Mouse (Mus musculus) regulatory T cell (primary cell): ENCODE data around the gene 1700113H08Rik.

Experiments used
- in situ Hi-C: fragments of 300-600 bp; cut with MboI, MseI; formaldehyde crosslinking; loops from one replicate; pipeline ENCODE4 v1.15.1; 2025; ENCODE audit warnings: high pct_unique_total_duplicates

Gene 1700113H08Rik

DNA sequence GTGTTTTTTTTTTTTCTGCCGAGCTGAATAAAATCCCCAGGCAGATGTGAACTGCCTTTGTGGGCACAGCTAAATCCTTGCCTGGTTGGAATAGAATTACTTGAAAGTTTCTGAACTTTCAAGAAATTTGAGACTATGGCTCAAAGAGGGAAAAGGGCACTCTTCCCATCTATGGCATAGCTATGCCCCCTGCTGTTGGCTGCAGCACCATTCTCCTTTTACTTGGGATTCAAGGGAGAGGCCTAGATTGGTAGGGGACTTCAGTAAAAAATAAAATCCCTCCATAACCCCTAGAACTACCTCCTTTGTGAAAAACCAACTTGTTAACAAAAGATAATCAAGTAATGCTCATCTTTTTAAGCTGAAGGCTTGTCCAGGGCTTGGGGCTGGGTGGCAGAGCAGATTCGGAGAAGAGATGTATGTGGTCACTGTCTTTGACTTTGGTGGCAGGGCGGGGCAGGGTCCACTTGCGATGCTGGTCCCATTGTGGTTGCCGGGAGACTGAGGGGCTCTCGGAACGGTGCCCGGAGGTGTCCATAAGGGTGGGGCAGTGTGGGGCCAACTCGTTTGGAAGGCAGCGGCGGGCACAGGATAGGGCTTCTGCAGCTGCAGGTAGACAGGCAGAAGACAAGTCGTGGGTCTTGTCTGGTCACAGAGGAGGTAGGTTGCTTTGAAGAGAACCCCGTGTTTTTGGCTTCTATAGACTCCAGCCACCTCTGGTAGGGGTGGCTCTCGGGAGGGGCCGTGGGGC, at the start of gene 1700113H08Rik:
TSS of gene 1700113H08Rik (plus strand) at position 546 of the 751 bp plus-strand sequence.
- in situ Hi-C loops = no loop called here

DNA sequence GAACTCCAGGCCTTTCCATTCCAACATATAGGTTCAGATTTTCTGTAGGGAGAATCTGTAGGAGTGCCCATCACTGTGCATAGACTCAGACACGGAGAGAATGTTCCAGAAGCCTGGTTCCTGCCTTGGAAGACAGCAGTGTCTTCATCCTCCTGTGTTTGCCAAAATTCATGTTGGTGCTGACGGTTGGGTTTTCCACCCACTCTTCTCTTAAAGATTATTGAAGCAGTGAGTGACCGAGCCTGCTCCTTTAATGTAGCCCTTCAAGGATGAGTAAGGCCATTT, 49.7 kb upstream of the 1700113H08Rik start:
- in situ Hi-C loops = no loop called here

DNA sequence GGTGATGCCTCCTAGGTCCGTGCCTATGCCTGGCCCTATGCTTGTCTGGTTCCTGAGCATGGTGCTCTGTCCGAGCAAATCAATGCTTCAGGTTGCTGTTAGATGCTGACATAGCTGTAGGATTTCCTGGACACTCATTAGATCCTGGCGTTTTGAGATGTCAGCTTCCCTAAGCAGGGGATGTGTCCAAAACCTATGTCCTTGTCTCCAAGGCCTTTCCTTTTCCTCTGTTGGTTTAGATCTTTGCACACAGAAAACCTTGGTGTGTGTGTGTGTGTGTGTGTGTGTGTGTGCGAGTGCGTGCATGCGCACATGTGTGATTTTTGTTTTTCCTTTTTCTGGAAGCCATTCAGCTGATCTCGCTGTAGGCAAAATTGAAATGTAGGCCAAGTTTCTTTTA, 45.8 kb upstream of the 1700113H08Rik start:
- in situ Hi-C loops = loop anchor here (5.0 kb wide), 1 partner anchor 495 kb away; no protein-coding TSS in a partner anchor

DNA sequence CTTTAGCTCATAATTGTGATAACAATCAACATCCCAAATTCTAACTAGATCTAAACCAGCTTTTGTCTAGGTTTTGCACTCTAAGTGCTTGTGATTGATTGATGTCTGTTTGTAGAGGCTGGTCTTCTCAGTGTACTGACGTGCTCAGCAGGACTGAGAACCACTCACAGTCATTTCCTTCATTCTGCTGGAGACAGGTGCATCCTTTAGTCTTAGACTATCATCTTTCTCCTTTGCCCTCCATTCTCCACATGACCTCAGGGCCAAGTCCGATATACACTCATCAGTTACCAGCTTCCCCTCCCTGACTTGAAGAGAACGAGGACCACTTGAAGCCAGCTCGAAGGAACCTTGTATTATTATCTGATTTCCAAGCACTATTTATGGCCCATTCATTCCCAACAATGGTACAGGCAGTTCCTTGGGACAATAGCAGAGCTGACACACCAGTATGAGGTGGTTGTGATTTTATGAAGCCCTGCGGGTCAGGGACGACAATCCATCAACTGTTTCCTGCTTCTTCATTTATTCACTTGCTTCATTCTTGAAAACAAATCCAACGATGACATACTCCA, 43.4 kb upstream of the 1700113H08Rik start:
- in situ Hi-C loops = loop anchor here (5.0 kb wide), 1 partner anchor 493 kb away; no protein-coding TSS in a partner anchor

DNA sequence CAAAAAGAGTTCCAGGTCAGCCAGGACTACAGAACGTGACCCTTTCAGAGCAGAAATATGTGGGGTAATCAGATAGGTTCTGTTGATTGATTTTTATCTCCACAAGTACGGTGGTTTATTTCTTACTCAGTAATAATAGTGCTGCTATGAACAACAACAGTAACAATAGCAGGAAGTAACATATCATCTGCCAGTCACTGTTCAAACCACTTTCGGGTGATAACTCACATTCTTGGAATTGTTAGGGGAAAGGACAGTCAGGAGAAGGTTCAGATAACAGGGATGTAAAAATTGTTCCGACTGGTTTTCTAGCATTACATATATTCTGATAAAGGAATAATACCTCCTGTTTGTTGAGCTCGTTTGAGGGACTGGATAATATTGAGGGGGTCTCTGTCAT, 42.4 kb upstream of the 1700113H08Rik start:
- in situ Hi-C loops = no loop called here

DNA sequence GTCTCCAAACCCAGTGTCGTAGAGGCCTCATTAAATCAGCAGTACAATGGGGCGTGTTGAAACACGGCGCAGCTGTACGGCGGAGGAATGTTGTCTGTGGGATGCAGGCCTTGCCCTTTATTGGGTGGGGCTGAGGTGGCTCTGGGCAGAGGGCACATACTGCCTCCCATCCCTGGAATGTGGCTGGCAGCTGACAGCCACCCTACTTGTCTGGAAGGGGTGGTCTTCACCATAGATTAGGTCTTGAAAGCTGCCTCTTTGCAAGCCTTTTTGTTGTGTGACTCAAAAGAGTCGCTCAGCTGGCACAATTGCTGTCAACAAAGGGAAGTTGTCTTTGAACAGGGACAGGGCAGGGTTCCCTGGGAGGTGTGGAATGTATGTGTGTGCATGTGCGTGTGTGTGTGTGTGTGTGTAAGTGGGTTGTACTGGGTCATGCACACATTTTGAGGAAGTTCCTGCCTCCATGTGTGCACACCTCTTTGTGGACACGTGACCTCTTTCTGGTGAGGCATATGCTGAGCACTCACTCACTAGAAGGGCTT, 41.6 kb upstream of the 1700113H08Rik start:
- in situ Hi-C loops = no loop called here

DNA sequence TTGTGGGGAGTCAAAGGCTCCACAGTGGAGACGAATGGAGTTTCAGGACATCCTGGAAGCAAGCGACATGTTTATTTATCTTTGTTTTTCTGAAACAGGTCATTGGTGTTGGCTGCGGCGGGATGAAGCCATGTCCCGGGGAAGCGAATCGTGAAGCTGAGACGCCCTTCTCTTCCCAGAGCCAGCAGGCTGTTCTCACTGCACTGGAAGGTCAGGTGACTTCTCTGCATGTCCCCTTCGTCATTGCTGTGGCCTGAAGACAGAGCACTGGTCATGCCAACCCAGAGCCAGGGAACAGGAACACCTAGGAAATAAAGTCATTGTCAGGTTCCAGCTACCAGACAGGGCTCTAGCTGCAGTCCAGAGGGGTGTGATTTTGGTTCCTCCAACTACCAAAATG, 39.0 kb upstream of the 1700113H08Rik start:
- in situ Hi-C loops = no loop called here

DNA sequence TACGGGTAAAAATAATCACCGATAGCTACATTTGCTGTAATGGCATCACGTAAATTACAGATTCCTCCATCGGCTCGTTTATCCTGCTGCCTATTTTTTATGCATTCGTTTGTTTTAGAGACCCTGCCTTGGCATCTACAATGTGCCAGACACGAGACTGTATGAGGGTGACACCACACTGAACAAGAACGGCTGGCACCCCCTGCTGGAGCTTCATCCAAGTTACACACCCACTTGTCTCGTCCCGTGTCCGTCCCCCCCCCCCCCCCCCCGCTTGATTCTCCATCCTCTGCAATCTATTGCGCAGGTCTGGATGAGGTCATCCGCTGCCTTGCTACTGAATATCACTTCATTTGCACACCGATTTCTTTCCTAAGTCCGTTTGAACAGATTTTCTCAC, 37.1 kb upstream of the 1700113H08Rik start:
- in situ Hi-C loops = no loop called here

DNA sequence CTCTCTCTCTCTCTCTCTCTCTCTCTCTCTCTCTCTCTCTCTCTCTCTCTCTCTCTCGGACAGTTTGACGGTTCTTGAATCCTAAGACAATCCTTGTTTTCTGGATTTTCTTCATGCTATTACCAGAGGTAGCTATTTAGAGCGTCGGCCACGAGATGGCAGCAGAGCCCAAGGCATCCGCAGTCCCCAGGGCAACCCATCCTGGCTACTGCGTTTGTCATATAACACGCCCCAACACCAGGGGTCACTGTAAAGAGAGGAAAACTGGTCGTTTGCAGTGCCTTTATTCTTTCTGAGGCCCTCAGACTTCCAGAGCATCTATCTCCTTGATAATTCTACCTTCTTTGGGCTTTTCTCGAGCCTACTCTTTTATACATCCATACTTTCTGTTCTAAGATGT, 33.0 kb upstream of the 1700113H08Rik start:
- in situ Hi-C loops = loop anchor here (25.0 kb wide), 1 partner anchor 1287 kb away; no protein-coding TSS in a partner anchor

DNA sequence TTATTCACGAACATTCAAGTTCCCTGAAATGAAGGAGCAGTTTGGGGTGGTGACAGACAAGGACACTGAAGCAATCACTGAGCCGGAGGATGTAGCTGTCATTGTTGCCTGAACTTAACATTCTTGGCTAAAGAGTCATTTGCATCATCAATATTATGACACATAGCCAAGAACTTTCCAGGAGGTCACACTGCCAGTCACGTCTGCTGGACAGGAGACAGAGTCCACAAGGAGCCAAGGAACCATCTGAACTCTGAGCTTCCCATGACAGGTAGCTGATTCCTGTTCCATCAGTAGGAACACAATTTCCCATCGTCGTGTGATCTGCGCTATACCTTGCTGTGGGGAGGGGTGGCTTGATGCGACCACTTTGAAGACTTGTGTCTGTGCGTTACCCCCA, 25.1 kb upstream of the 1700113H08Rik start:
- in situ Hi-C loops = loop anchor here (25.0 kb wide), 1 partner anchor 1280 kb away; no protein-coding TSS in a partner anchor

DNA sequence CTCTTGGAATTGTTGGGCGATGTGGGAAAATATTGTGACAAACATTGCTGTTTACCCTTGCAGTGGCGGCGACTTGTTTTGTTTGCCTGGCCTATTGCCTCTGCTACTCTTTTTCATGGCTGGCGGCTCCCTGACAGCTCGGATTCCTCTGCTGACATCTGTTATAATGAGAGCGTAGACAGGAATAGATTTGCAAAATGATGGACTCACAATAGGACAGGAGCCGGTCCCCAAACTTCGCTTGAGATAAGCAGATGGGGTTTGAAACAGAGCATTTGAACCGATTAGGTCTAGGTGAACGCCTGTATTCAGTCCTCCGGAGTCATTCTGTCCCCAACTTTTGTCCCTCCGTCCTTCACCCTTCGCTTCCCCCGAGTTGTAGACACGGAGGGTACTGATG, 22.0 kb upstream of the 1700113H08Rik start:
- in situ Hi-C loops = loop anchor here (25.0 kb wide), 1 partner anchor 1276 kb away; no protein-coding TSS in a partner anchor

DNA sequence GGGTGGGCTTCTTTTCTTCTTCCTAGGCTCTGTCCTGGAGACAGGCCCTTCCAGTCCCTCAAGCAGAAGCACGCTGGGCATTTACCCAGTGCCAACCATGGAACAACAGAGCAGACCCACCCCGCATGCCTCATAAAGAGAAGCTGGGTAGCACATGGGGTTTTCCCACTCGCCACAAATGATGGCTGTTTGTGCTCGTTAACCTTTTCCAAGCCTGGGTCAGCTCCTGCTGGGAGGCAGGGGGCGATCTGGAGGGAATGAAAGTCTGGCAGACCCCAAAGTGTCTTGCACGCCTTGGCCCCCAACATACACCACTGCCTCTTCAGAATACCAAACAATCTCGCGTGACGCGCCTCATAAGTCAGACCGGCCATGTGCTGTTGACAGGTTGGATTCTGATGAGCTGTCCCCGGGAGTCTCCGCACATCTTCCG, 21.6 kb upstream of the 1700113H08Rik start:
- in situ Hi-C loops = loop anchor here (25.0 kb wide), 1 partner anchor 1276 kb away; no protein-coding TSS in a partner anchor

DNA sequence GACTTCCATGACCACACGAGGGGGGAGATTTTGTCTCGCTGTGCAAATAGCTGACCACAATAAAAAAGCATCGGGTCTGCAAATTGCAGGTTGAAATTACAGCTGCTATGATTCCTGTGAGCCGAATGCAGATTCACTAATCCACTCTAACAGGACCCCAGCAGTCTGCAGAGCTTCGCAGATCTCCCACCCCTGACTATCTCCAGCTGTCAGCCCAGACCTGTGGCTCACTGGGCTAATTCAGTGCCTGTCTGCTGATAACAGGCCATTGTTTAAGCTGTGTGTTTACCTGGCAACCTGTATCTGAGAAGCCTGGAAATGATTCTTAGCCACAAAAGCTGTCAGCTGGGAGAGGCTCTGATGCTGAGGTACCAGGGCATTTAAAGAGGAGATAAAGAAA, 20.8 kb upstream of the 1700113H08Rik start:
- in situ Hi-C loops = loop anchor here (25.0 kb wide), 1 partner anchor 1275 kb away; no protein-coding TSS in a partner anchor

DNA sequence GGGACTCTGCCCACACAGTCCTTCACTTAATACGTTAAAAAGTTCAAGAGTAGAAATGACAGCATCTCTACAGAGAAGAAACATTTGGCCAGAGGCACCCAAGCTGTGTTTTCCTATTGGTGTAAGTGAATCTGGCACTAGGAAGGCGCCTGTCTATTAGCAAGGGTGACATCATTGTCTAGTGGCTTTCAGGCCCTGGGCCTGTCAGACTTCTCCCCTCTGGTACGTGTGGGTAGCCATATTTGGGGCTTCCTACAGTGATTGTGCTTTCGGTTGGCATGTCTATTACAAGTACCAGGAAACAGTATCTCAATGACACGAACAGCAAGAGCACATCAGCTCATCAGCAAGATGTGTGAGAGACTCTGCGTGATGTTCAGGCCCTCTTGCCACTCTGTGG, 18.5 kb upstream of the 1700113H08Rik start:
- in situ Hi-C loops = loop anchor here (25.0 kb wide), 1 partner anchor 1273 kb away; no protein-coding TSS in a partner anchor

DNA sequence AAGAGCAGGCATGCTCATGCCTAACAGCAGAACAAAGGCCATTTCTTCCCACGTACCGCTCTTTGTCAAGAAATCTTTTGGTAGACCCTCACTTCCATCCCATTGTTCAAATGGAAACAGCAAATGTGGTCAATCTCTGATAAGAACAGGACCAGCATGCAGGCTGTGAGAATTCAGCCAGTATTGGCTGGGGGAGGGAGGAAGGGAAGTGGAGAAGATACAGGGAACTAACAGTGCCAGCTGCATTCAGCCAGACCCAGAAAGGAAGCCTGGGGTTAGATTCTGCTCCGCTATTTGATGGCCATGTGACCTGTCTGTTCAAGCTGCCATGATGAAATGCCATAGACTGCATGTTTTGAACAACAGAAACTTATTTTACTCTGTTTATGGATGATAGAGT, 18.0 kb upstream of the 1700113H08Rik start:
- in situ Hi-C loops = loop anchor here (5.0 to 25.0 kb wide), 2 partner anchors 53 to 1273 kb away; no protein-coding TSS in a partner anchor

DNA sequence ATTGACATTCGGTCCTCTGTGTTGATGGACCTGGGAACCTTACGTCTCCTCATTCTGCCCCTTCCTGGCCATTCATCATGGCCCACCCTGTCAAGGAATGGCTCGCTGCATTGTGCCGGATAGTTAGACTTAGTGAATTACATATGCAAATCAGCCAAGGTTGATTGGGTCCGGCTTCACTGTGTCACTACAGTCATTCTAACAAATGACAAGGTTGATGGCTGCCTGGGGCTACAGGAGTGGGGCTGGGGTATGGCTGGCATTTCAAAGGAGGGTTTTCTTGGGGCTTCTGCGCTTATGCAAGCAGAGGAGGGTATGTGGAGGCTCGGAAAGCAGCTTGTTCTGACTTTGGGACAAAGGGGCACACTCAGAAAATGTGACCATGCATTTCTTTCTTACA, 16.6 kb upstream of the 1700113H08Rik start:
- in situ Hi-C loops = loop anchor here (5.0 to 25.0 kb wide), 2 partner anchors 51 to 1271 kb away; no protein-coding TSS in a partner anchor

DNA sequence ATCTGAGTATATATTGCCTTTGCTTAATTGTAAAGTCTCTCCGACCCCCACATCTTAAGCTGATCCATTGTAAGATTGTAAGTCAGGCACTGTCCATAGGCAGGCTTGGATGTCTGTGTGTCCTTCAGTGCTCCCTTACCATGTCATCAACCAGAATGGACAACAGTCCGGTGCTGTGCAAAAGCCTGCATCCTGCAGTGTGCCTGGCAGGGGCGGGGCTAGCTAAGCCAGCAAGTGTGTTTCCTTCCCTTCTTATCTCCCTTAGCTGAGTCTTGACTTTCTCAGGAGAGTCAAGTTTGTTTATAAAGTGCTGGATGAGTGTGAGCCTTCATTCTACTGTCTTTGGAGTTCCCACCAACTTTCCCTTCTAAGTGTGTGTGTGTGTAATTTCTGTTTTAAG, 12.6 kb upstream of the 1700113H08Rik start:
- in situ Hi-C loops = loop anchor here (25.0 kb wide), 1 partner anchor 1267 kb away; no protein-coding TSS in a partner anchor

DNA sequence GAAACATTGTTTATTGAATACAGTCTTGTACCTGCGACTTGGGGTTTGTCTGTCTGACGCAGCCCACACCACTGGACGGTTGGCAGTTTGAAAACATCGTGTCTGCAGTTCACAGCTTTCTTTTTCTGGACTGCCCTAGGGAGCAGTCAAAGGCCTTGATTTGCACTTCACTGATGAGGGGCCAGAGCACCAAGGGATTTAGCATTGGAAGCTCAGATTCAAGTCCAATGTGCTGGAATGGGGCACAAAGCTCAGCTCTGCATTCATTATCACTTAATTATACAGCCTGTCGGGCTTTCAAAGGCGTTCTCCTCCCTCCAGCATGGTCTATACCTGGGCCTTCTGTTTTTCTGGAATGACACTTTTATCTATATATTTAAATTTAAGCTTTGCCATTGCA, 11.4 kb upstream of the 1700113H08Rik start:
- in situ Hi-C loops = loop anchor here (25.0 kb wide), 1 partner anchor 1266 kb away; no protein-coding TSS in a partner anchor

DNA sequence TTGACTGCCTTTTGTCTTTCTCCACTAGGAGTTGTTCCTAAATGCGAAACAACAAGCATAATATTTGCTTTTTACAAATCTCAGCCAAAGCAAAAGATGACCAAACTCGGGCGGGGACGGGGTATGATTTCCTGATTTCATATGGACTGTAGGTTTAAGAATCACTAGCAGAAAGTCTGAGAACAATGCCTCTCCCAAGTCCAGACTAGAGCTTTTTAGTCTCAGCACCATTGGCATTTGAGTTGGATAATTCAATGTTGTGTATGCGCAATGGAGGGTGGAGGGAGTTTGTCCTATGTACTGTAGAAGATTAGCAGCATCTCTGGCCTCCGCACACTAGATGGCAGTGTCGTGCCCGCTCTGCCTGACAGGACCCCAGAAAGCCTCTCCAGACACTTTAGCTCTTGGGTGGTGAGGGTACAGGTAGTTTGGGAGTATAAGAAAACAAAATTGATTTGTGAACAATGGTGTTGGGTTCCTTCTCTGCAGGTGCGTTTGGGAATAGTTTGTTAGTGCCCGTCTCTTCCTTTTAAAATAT, 10.8 kb upstream of the 1700113H08Rik start:
- in situ Hi-C loops = loop anchor here (25.0 kb wide), 1 partner anchor 1265 kb away; no protein-coding TSS in a partner anchor

DNA sequence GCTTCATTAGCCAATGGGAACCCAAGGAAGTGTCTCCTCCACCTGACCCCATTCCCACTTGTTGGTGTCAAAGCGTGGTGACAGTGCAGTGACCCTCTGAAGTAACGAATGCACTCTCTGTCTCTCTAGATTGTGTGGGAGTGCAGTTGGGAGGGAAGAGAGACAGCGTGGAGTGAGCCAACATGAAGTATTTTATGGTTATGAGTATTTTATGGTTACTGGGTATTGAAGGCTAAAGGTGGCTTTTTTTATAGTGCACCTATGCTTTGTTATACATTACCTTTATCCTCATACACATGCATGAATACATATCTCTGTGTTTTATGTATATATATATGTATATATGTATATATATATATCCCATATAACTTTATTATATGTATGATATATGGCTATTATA, 8.7 kb upstream of the 1700113H08Rik start:
- in situ Hi-C loops = loop anchor here (25.0 kb wide), 1 partner anchor 1263 kb away; no protein-coding TSS in a partner anchor

DNA sequence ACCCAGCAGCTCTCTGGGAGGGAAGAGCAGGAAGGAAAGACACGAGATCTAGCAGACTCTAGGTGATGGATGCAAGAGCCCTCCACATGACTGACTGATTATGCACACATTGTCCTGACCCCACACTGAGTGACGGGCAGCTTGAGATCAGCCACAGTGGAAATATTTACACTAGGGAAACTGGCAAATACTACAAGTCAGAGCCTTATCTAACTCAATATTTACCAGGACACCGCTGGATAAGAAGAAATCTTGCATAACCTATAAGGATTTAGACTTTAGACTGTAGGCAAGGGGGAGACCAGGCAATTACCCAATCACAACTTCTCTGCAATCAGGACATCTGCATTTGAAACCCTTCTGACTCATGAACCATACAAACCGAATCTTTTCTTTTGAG, 6.1 kb upstream of the 1700113H08Rik start:
- in situ Hi-C loops = no loop called here
